Comparison of ENCODE assay signal across 16 mouse cellular contexts in the genomic region with DNA sequence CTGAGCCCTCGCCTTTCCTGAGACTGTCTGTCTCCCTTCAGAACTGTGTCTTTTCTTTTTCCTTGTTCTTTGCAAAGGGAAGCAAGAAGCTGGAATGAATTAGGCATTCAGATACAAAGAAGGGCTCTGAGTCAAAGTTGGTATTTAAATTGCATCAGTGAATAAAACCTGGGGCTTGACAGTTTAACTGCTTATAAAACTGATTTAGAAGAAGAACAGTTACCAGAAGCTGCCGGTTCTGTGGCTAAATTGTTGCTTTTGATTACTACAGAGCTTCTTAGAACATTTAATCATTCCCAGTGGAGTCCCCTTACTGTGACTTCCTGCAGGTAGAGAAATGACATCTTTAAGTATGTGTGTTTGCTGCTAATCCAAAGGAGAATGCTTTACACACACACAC. TPM values are rescaled to one million over a fixed set of nuclear protein-coding genes. Genes with fewer than 3 reads are reported as not detected.
A peak's percentile ranks its signal among the peaks of the same experiment; 100 is the strongest.
DNase-seq lines count a peak whose midpoint lies in the region; ATAC-seq and TF ChIP-seq lines count a peak whose summit lies in the region.
"Had no signal": no experiment of that assay in that cellular context is flagged by ENCODE, and none has a peak within 500 bp of the region (broad histone marks: within the 10 kb centered on the region; RNA-seq: fewer than 3 reads in every experiment).

No protein-coding gene starts in this region.

- no peak for TF ChIP-seq CTCF in forebrain, postnatal 0 days (IDR thresholded peaks at IDR 0.05; ENCODE audit: low read depth)

- no peak overlapping the region for H3K4me3 ChIP-seq in forebrain, postnatal 0 days (ENCODE audit: low read depth, low read length)
- no peak overlapping the region for H3K4me3 ChIP-seq in forebrain, embryonic 14.5 days (ENCODE audit: low read depth, low read length)
- no peak overlapping the region for H3K4me3 ChIP-seq in limb, embryonic 12.5 days (replicated peaks)
- H3K4me3 ChIP-seq in limb, embryonic 10.5 days: no peak overlapping the region
- H3K4me3 ChIP-seq in neural tube, embryonic 14.5 days (ENCODE audit: low read depth, low read length): no peak overlapping the region
- H3K4me3 ChIP-seq: forebrain, embryonic 15.5 days; lung, embryonic 15.5 days; midbrain, embryonic 12.5 days had no signal

- ATAC-seq in forebrain, postnatal 0 days: peak; percentile 45; the same call in 1 of the 2 replicates
- ATAC-seq in forebrain, embryonic 14.5 days: no peak
- ATAC-seq in limb, embryonic 12.5 days (ENCODE audit: insufficient number of reproducible peaks, insufficient read depth, low FRiP score, low TSS enrichment, low read depth): peak; percentile 42; the same call in 1 of the 2 replicates
- ATAC-seq in neural tube, embryonic 14.5 days (ENCODE audit: low read depth): peak; percentile 26; the same call in 1 of the 2 replicates
- ATAC-seq: forebrain, embryonic 15.5 days had no signal

- H3K4me1 ChIP-seq in forebrain, postnatal 0 days (ENCODE audit: insufficient read depth): no peaks in the 10 kb centered on the region
- peaks cover 2% of the 10 kb centered on the region; the same call in 1 of the 2 replicates for H3K4me1 ChIP-seq in forebrain, embryonic 14.5 days (ENCODE audit: control insufficient read depth, insufficient read depth, low read length)
- peaks cover 24% of the 10 kb centered on the region for H3K4me1 ChIP-seq in limb, embryonic 12.5 days (replicated peaks)
- peaks cover 12% of the 10 kb centered on the region for H3K4me1 ChIP-seq in limb, embryonic 10.5 days
- peaks cover 18% of the 10 kb centered on the region for H3K4me1 ChIP-seq in neural tube, embryonic 14.5 days (ENCODE audit: control insufficient read depth, insufficient read depth, low read length)

- H3K27me3 ChIP-seq in forebrain, postnatal 0 days (ENCODE audit: insufficient read depth, low read length): no peaks in the 10 kb centered on the region
- H3K27me3 ChIP-seq in forebrain, embryonic 14.5 days (replicated peaks; ENCODE audit: control insufficient read depth, insufficient read depth, low read length): 0 out of 2 replicates have a peak, but pooled peaks cover 2% of the 10 kb centered on the region
- peaks cover 37% of the 10 kb centered on the region for H3K27me3 ChIP-seq in limb, embryonic 12.5 days
- no peaks in the 10 kb centered on the region for H3K27me3 ChIP-seq in limb, embryonic 10.5 days (ENCODE audit: low read depth, poor library complexity, severe bottlenecking)
- H3K27me3 ChIP-seq in neural tube, embryonic 14.5 days (ENCODE audit: control insufficient read depth, insufficient read depth, low read length): no peaks in the 10 kb centered on the region
- H3K27me3 ChIP-seq: forebrain, embryonic 15.5 days; lung, embryonic 15.5 days; midbrain, embryonic 12.5 days had no signal

- no peak for DNase-seq in forebrain, postnatal 0 days
- DNase-seq in forebrain, embryonic 14.5 days (ENCODE audit: low spot score): no peak
- no peak for DNase-seq in limb, embryonic 10.5 days (ENCODE audit: low spot score)
- DNase-seq in brain, adult 2 months (ENCODE audit: low read depth, low spot score): peak; percentile 50
- no peak for DNase-seq in right cerebral cortex, postnatal 10 days (ENCODE audit: low spot score in 2 of 2)

- no peaks in the 10 kb centered on the region for H3K9me3 ChIP-seq in forebrain, postnatal 0 days (ENCODE audit: low read length)
- no peaks in the 10 kb centered on the region for H3K9me3 ChIP-seq in forebrain, embryonic 14.5 days (replicated peaks; ENCODE audit: control insufficient read depth, low read length)
- H3K9me3 ChIP-seq in limb, embryonic 12.5 days: no peaks in the 10 kb centered on the region
- H3K9me3 ChIP-seq in limb, embryonic 10.5 days (replicated peaks): no peaks in the 10 kb centered on the region
- H3K9me3 ChIP-seq in neural tube, embryonic 14.5 days (ENCODE audit: control insufficient read depth, low read length): no peaks in the 10 kb centered on the region
- H3K9me3 ChIP-seq: forebrain, embryonic 15.5 days; G1E; lung, embryonic 15.5 days; midbrain, embryonic 12.5 days had no signal

- H3K4me2 ChIP-seq in forebrain, postnatal 0 days (ENCODE audit: low read depth): no peak overlapping the region
- H3K4me2 ChIP-seq in forebrain, embryonic 14.5 days (ENCODE audit: low read length): no peak overlapping the region
- H3K4me2 ChIP-seq in limb, embryonic 12.5 days: no peak overlapping the region
- no peak overlapping the region for H3K4me2 ChIP-seq in neural tube, embryonic 14.5 days (ENCODE audit: low read depth, low read length)
- H3K4me2 ChIP-seq: forebrain, embryonic 15.5 days; heart, embryonic 11.5 days; lung, embryonic 15.5 days; midbrain, embryonic 12.5 days had no signal

- no peak overlapping the region for H3K27ac ChIP-seq in forebrain, postnatal 0 days (ENCODE audit: low read depth, low read length)
- H3K27ac ChIP-seq in forebrain, embryonic 14.5 days (ENCODE audit: low read depth, low read length): no peak overlapping the region
- peak overlapping the region; percentile 58; the same call in 1 of the 2 replicates for H3K27ac ChIP-seq in limb, embryonic 12.5 days
- H3K27ac ChIP-seq in limb, embryonic 10.5 days: no peak overlapping the region
- peak overlapping the region; percentile 46; the same call in 1 of the 2 replicates for H3K27ac ChIP-seq in neural tube, embryonic 14.5 days (ENCODE audit: low read depth, low read length)
- H3K27ac ChIP-seq: forebrain, embryonic 15.5 days; kidney, postnatal 0 days; liver, embryonic 14.5 days; lung, embryonic 15.5 days; macrophage; midbrain, embryonic 12.5 days had no signal

- H3K9ac ChIP-seq in forebrain, postnatal 0 days: no peak overlapping the region
- H3K9ac ChIP-seq in forebrain, embryonic 14.5 days (ENCODE audit: low read length): no peak overlapping the region
- H3K9ac ChIP-seq in limb, embryonic 12.5 days (replicated peaks): no peak overlapping the region
- no peak overlapping the region for H3K9ac ChIP-seq in neural tube, embryonic 14.5 days (replicated peaks; ENCODE audit: low read depth, low read length)
- H3K9ac ChIP-seq: forebrain, embryonic 15.5 days; liver, embryonic 14.5 days; lung, embryonic 15.5 days; midbrain, embryonic 12.5 days had no signal

- WGBS in forebrain, postnatal 0 days: 29% methylated on average over 2 of the region's 2 CpGs
- 28% methylated on average over 2 of the region's 2 CpGs for WGBS in forebrain, embryonic 14.5 days
- 22% methylated on average over 2 of the region's 2 CpGs for WGBS in limb, embryonic 12.5 days
- 40% methylated on average over 2 of the region's 2 CpGs for WGBS in limb, embryonic 10.5 days
- 20% methylated on average over 2 of the region's 2 CpGs for WGBS in neural tube, embryonic 14.5 days

- no peaks in the 10 kb centered on the region for H3K36me3 ChIP-seq in forebrain, postnatal 0 days (ENCODE audit: insufficient read depth)
- H3K36me3 ChIP-seq in forebrain, embryonic 14.5 days (ENCODE audit: control insufficient read depth, insufficient read depth, low read length): no peaks in the 10 kb centered on the region
- no peaks in the 10 kb centered on the region for H3K36me3 ChIP-seq in limb, embryonic 12.5 days
- H3K36me3 ChIP-seq in limb, embryonic 10.5 days: no peaks in the 10 kb centered on the region
- H3K36me3 ChIP-seq in neural tube, embryonic 14.5 days (ENCODE audit: control insufficient read depth, insufficient read depth, low read length): no peaks in the 10 kb centered on the region
- H3K36me3 ChIP-seq: forebrain, embryonic 15.5 days; G1E; lung, embryonic 15.5 days; midbrain, embryonic 12.5 days had no signal

RNA-seq across cellular contexts. Expression of a gene that starts 16.1 kb away (rescaled TPM):
- total RNA-seq in forebrain, postnatal 0 days (2014; rRNA removed): 77.1 and 82.0 TPM in 2 replicates
- polyA plus RNA-seq in forebrain, postnatal 0 days (2015; fragmentation: Nextera tagmentation; extraction: Ambion mirVana): 8.0 and 18.4 TPM in 2 replicates
- 11.5 and 12.0 TPM in 2 replicates for polyA plus RNA-seq in forebrain, embryonic 14.5 days (2014; fragmentation: Nextera tagmentation; extraction: Ambion mirVana)
- polyA plus RNA-seq in limb, embryonic 12.5 days (2016; fragmentation: Nextera tagmentation; extraction: Ambion mirVana): 0.16 and 0.37 TPM in 2 replicates
- polyA plus RNA-seq in limb, embryonic 10.5 days (2016; fragmentation: Nextera tagmentation; extraction: Ambion mirVana): 0.09 and 0.38 TPM in 2 replicates
- polyA plus RNA-seq in neural tube, embryonic 14.5 days (2014; fragmentation: Nextera tagmentation; extraction: Ambion mirVana): 32.8 and 40.8 TPM in 2 replicates
- total RNA-seq: granulocyte monocyte progenitor cell, adult 5-6 weeks had no signal
- polyA plus RNA-seq: G1E had no signal

Comparison
In these comparisons a context has a peak if more than half of its experiments do, and no peak if none do; other contexts are left out.
1. H3K27ac ChIP-seq: peak in limb, embryonic 12.5 days (single experiment) and neural tube, embryonic 14.5 days (single experiment); none in forebrain, postnatal 0 days (single experiment), forebrain, embryonic 14.5 days (single experiment) and limb, embryonic 10.5 days (single experiment).